Mouse (Mus musculus) small intestine, adult 2 months (tissue): ENCODE data around the gene Prlr.

Experiments used
- CTCF ChIP-seq: fragments of 200-500 bp; IDR thresholded peaks from 2 replicates; pipeline ENCODE4 v1.5.1; 2012; ENCODE audit warnings: low read depth, mild to moderate bottlenecking, control low read depth, inconsistent platforms, low read length, moderate library complexity, mixed read lengths; ENCODE audit not compliant: insufficient replicate concordance, insufficient read length; ENCODE audit errors: extremely low read depth
- POLR2A ChIP-seq: fragments of 200-500 bp; IDR thresholded peaks from 2 replicates; pipeline ENCODE4 v1.6.1; 2012; ENCODE audit warnings: low read depth, mild to moderate bottlenecking, control low read depth, inconsistent platforms, low read length, moderate library complexity

DNA sequence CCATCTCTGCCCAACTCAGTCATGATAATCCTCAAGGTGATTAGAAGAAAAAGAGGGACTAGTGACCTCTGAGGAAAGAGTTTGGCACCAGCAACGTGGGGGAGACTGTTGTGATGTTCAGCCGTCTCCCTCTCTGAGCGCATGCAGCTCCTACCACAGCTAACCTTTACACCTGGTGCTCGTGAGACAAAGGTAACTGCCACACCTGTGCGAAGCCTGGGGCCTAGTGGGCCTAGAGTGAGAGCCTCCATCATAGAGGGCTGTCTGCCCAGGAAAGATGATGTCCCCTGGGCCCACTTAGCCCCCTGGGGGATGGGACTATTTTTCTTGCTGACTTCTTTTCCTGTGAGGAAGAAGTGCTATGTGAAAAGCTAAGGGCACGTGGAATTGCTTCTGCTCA lies 36.2 kb downstream of the Prlr start:
- TF ChIP-seq POLR2A (no peak), CTCF (no peak)
